Mouse (Mus musculus) liver, postnatal 0 days (tissue): ENCODE results near the gene Kalrn.

ENCODE experiments used
- CTCF ChIP-seq: sonication (generic); IDR thresholded peaks from 2 replicates; pipeline ENCODE4 v1.5.1; 2016; ENCODE audit warnings: antibody characterized with exemption, low read depth
- EP300 ChIP-seq: IDR thresholded peaks from 2 replicates; pipeline ENCODE4 v1.6.1; 2016; ENCODE audit warnings: antibody characterized with exemption, low read depth, mild to moderate bottlenecking

GRCm38 (mm10) chr16:34035780-34036179 is 537.6 kb downstream of the Kalrn start:
- no peak for TF ChIP-seq CTCF
- peak; percentile 23; the same call in 1 of the 2 replicates for TF ChIP-seq EP300
